Mouse (Mus musculus): Measurements from ENCODE around the gene Rars. TPM values are rescaled to one million over a fixed set of nuclear protein-coding genes. Genes with fewer than 3 reads are reported as not detected.
A peak's percentile ranks its signal among the peaks of the same experiment; 100 is the strongest.

Rars gene
- total and polyA plus RNA-seq, 3 experiments, result 169 to 338 (median 280) TPM

GRCm38 (mm10) chr11:35882777-35883176, 48.5 kb upstream of the Rars start:
- in situ Hi-C loops (cut with MboI; ENCODE audit: low pct_ligation_motif_present, low pct_unique_long_range_greater_than_20kb, low sequenced_read_pairs) (no loop called here), dilution Hi-C loops (cut with MboI; ENCODE audit: extremely low pct_ligation_motif_present, extremely low pct_unique_long_range_greater_than_20kb, low sequenced_read_pairs) (no loop called here)
- TF ChIP-seq MYC (IDR thresholded peaks at IDR 0.05; ENCODE audit: low read depth, low read length) (peak; percentile 19; the same call in 1 of the 2 replicates), BHLHE40 (IDR thresholded peaks at IDR 0.05; ENCODE audit: low read depth, low read length) (peak; percentile 72), TBP (conservative IDR thresholded peaks at IDR 0.05; ENCODE audit: low read depth, low read length) (no peak), CHD2 (IDR thresholded peaks at IDR 0.05; ENCODE audit: low read length) (no peak), ETS1 (conservative IDR thresholded peaks at IDR 0.05; ENCODE audit: low read depth, low read length) (peak; percentile 38; the same call in 1 of the 2 replicates), ELF1 (IDR thresholded peaks at IDR 0.05; ENCODE audit: low read depth, low read length) (no peak), IRF4 (IDR thresholded peaks at IDR 0.05; ENCODE audit: low read depth, low read length) (no peak), MAX (IDR thresholded peaks at IDR 0.05; ENCODE audit: low read length) (peak; percentile 20; the same call in 1 of the 2 replicates), CHD1 (IDR thresholded peaks at IDR 0.05; ENCODE audit: low read depth, low read length) (no peak), JUND (conservative IDR thresholded peaks at IDR 0.05; ENCODE audit: low read depth, low read length) (no peak; the same call in 1 of the 2 replicates), E2F4 (IDR thresholded peaks at IDR 0.05; ENCODE audit: insufficient replicate concordance, low read depth, low read length) (no peak), ZMIZ1 (IDR thresholded peaks at IDR 0.05; ENCODE audit: low read depth, low read length) (no peak), RAD21 (IDR thresholded peaks at IDR 0.05; ENCODE audit: low read depth, low read length) (no peak), NRF1 (IDR thresholded peaks at IDR 0.05; ENCODE audit: low read depth, low read length) (no peak), MAFK (IDR thresholded peaks at IDR 0.05; ENCODE audit: insufficient replicate concordance, low read length) (no peak), EP300 (IDR thresholded peaks at IDR 0.05; ENCODE audit: low read length) (peak; percentile 32; the same call in 1 of the 2 replicates), POLR2A (IDR thresholded peaks at IDR 0.05; ENCODE audit: low read depth, low read length) (no peak)
- H3K9ac ChIP-seq (ENCODE audit: insufficient read depth, low read depth), result no peak overlapping the region
- H3K4me3 ChIP-seq (replicated peaks in 1 of 3; ENCODE audit: low read depth in 2 of 3, low read length in 2 of 3, poor library complexity in 1 of 3), result peak overlapping the region in 2 of 3 experiments; percentile 32 to 53
- no peaks in the 10 kb centered on the region for H3K9me3 ChIP-seq (replicated peaks; ENCODE audit: low read length)
- no peak overlapping the region for H3K4me2 ChIP-seq (ENCODE audit: insufficient read depth, low read depth, poor library complexity, severe bottlenecking)
- no peaks in the 10 kb centered on the region for H3K79me2 ChIP-seq (replicated peaks; ENCODE audit: control insufficient read depth, extremely low read depth, insufficient read depth, poor library complexity, severe bottlenecking)
- no peaks in the 10 kb centered on the region for H3K27me3 ChIP-seq (replicated peaks)
- DNase-seq (ENCODE audit: extremely low read depth), result peak; percentile 80
- peaks cover 0 to 4% of the 10 kb centered on the region in 2 experiments for H3K36me3 ChIP-seq (replicated peaks in 1 of 2; ENCODE audit: control insufficient read depth in 1 of 2, insufficient read depth in 1 of 2, low read length in 1 of 2)
- peaks cover 4 to 61% of the 10 kb centered on the region in 2 experiments; a peak in 3 of 4 replicates for H3K4me1 ChIP-seq (ENCODE audit: control insufficient read depth in 1 of 2, insufficient read depth in 2 of 2)
- H3K27ac ChIP-seq (ENCODE audit: insufficient read depth, low read depth), result no peak overlapping the region

GRCm38 (mm10) chr11:35878559-35878897, 44.2 kb upstream of the Rars start:
- H3K9ac ChIP-seq (ENCODE audit: insufficient read depth, low read depth), result no peak overlapping the region
- H3K27me3 ChIP-seq (replicated peaks), result no peaks in the 10 kb centered on the region
- no peak for TF ChIP-seq ETS1 (conservative IDR thresholded peaks at IDR 0.05; ENCODE audit: low read depth, low read length)
- no peak for TF ChIP-seq EP300 (IDR thresholded peaks at IDR 0.05; ENCODE audit: low read length)
- TF ChIP-seq NRF1 (IDR thresholded peaks at IDR 0.05; ENCODE audit: low read depth, low read length), result no peak
- no peak for TF ChIP-seq MYC (IDR thresholded peaks at IDR 0.05; ENCODE audit: low read depth, low read length)
- TF ChIP-seq IRF4 (IDR thresholded peaks at IDR 0.05; ENCODE audit: low read depth, low read length), result no peak
- no peak for TF ChIP-seq JUND (conservative IDR thresholded peaks at IDR 0.05; ENCODE audit: low read depth, low read length)
- no peak for TF ChIP-seq MAZ (IDR thresholded peaks at IDR 0.05; ENCODE audit: low read depth, low read length)
- TF ChIP-seq RAD21 (IDR thresholded peaks at IDR 0.05; ENCODE audit: low read depth, low read length), result no peak
- no peak for TF ChIP-seq SMC3 (IDR thresholded peaks at IDR 0.05; ENCODE audit: low read depth, low read length)
- no peak for TF ChIP-seq BHLHE40 (IDR thresholded peaks at IDR 0.05; ENCODE audit: low read depth, low read length)
- no peak for TF ChIP-seq TBP (conservative IDR thresholded peaks at IDR 0.05; ENCODE audit: low read depth, low read length)
- no peak for TF ChIP-seq PAX5 (IDR thresholded peaks at IDR 0.05; ENCODE audit: low read length)
- TF ChIP-seq SIN3A (IDR thresholded peaks at IDR 0.05; ENCODE audit: low read length), result no peak
- no peak overlapping the region for H3K27ac ChIP-seq (ENCODE audit: insufficient read depth, low read depth)
- no peak overlapping the region for H3K4me3 ChIP-seq (replicated peaks in 1 of 3; ENCODE audit: low read depth in 2 of 3, low read length in 2 of 3, poor library complexity in 1 of 3)
- dilution Hi-C loops (cut with MboI; ENCODE audit: extremely low pct_ligation_motif_present, extremely low pct_unique_long_range_greater_than_20kb, low sequenced_read_pairs) (no loop called here), in situ Hi-C loops (cut with MboI; ENCODE audit: low pct_ligation_motif_present, low pct_unique_long_range_greater_than_20kb, low sequenced_read_pairs) (no loop called here)
- DNase-seq (ENCODE audit: extremely low read depth), result no peak
- H3K36me3 ChIP-seq (replicated peaks in 1 of 2; ENCODE audit: control insufficient read depth in 1 of 2, insufficient read depth in 1 of 2, low read length in 1 of 2), result peaks cover 0 to 23% of the 10 kb centered on the region in 2 experiments
- H3K4me2 ChIP-seq (ENCODE audit: insufficient read depth, low read depth, poor library complexity, severe bottlenecking), result no peak overlapping the region
- peaks cover 4 to 72% of the 10 kb centered on the region in 2 experiments; a peak in 3 of 4 replicates for H3K4me1 ChIP-seq (ENCODE audit: control insufficient read depth in 1 of 2, insufficient read depth in 2 of 2)
- no peaks in the 10 kb centered on the region for H3K79me2 ChIP-seq (replicated peaks; ENCODE audit: control insufficient read depth, extremely low read depth, insufficient read depth, poor library complexity, severe bottlenecking)
- no peaks in the 10 kb centered on the region for H3K9me3 ChIP-seq (replicated peaks; ENCODE audit: low read length)
